Mouse (Mus musculus): ENCODE results near the gene Htra3. TPM values are rescaled to one million over a fixed set of nuclear protein-coding genes. Genes with fewer than 3 reads are reported as not detected.

Htra3 gene
- total RNA-seq (2023) = under 1 TPM in 1 of 2 experiments, not detected in 1; 0.44 TPM

GRCm38 (mm10) chr5:35679256-35680155, at the start of gene Htra3:
TSS of gene Htra3 (minus strand) at chr5:35679782.

Other genes starting within 250 kb of the Htra3 start
- 1 to 10 TPM in 1 of 2 experiments, under 1 TPM in 1; 0.60 to 1.0 TPM for gene Cpz, start 154.1 kb downstream of the Htra3 start, total RNA-seq (2023)
- 1 to 10 TPM; 4.5 to 4.8 TPM for gene Trmt44, start 104.7 kb downstream of the Htra3 start, total RNA-seq (2023)
- gene Acox3, start 96.7 kb downstream of the Htra3 start, total RNA-seq (2023) = 100 to 1,000 TPM; 151 to 158 TPM
- 10 to 100 TPM; 17.8 to 27.7 TPM for gene Sh3tc1, start 60.2 kb upstream of the Htra3 start, total RNA-seq (2023)
- gene Ablim2, start 78.1 kb upstream of the Htra3 start, total RNA-seq (2023) = 1 to 10 TPM in 1 of 2 experiments, not detected in 1; 1.3 TPM
- 1 to 10 TPM; 6.6 to 7.1 TPM for gene Afap1, start 213.5 kb upstream of the Htra3 start, total RNA-seq (2023)